Mouse (Mus musculus): Measurements from ENCODE around the gene Cabcoco1.
A peak's percentile ranks its signal among the peaks of the same experiment; 100 is the strongest.

Gene Cabcoco1

DNA sequence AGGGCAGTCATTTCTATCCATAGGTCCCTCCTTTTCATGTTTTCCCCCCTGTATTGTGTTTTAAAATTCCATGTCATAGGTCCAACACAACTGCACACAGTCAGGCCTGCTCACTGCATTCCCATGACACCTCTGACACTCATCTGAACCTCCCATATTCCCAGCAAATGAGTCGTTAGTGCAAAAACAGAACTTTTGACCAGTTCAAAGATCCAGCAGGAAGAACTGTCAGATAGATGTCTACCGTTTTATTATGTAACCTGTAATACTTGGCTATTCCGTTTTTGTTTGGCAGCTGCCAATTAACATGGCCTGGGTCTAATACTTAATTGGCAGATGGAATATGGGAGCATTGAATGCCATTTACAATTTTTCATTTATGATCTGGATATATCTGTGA is 34.0 kb downstream of the Cabcoco1 start:
- ATAC-seq (ENCODE audit: low TSS enrichment), result no peak

DNA sequence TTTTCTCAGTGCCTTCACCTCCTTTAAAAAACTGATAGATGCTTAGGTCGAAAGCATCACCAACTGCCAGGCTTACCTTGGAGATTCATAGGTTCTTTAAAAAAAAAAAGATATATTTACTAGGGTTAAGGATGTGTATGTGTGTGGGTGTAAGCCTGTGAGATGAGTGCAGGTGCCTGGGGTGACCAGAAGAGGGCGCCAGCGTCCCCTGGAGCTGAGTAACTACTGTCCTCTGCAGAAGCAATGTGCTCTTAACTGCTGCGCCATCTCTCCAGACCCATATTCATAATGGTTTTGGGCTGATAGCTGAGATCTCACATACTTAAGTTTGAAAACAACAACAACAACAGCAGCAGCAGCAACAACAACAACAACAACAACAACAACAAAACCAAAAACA is 35.5 kb downstream of the Cabcoco1 start:
- no peak for ATAC-seq (ENCODE audit: low TSS enrichment)

DNA sequence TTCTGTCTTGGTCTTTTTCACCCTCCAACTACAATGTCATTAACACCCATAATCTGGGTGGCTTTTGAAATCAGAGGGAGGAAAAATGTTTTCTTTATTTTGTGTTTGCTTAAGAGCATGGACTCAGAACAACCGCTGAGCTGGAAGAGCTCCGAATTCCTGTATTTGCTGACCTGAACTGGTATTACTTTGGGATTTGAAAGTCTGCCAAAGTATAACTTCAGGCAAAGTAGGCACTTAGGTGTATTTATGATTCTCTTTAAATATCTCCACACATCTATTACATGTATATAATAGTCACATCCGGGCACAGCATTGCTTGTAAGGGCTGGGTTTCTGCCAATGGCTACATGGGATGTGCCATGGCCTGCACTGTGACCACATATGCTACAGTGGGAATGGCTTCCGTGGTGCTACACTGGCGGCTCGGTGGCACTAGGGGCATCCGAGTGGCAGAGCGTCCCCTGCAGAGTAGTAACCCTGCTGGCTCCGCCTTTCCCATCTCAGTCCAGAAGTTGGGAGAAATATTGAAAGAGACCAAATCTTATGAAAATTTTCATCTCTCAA is 37.0 kb downstream of the Cabcoco1 start:
- ATAC-seq (ENCODE audit: low TSS enrichment), result no peak

DNA sequence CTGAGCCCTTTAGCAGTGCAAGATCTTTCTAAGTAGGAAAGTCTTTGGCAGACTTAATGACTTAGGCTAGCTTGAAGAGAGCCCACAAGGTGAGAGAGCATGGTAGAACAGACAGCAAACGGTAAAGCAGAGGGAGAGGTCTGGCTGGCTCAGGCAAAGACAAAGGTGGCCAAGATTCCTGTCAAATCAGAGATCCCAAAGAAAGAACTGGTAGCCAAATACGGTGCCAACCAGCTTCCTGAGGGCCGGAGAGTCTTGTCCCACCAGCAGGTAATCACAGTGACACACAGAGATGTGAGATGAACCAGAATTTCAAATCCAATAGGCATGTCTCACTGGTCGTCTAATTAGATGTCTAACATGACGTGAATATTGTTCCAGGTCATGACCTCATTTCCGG is 40.6 kb downstream of the Cabcoco1 start:
- no peak for ATAC-seq (ENCODE audit: low TSS enrichment)

DNA sequence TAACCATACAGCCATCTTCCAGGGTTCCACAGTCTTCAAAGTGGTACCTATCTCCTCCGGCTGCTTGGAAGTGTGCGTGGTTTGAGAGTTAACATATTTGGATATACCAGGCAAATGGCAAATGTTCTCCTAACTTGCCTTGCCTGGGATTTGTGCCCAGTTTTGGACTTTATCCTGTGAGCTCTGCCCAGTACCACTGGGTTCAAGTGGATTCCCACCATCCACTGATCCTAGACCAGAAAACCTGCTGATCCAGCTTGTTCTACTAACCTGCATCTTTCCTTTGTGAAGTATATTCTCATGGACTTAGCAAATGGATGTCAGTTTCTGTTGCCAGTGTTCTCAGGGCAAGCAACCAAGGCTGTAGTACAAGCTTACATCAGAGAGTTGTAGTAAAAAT is 46.5 kb downstream of the Cabcoco1 start:
- no peak for ATAC-seq (ENCODE audit: low TSS enrichment)

DNA sequence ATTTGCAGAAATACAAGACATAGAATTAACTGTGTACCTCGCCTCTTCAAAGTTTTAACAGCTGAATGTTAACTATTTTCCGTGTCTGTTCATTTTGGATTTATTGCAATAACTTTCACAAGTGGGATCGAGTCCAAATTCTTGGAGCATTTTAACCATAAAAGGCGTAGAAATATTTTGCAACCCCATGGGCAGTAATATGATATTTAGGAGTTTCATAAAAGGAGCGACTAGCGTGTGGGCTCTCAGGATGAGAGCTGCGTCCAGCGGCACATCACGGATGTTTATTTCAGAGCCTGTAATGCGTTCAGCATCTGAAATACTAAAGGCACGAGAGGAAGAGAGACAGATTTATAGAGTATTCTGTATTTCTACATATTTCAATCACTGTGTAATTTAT is 50.1 kb downstream of the Cabcoco1 start:
- no peak for ATAC-seq (ENCODE audit: low TSS enrichment)

DNA sequence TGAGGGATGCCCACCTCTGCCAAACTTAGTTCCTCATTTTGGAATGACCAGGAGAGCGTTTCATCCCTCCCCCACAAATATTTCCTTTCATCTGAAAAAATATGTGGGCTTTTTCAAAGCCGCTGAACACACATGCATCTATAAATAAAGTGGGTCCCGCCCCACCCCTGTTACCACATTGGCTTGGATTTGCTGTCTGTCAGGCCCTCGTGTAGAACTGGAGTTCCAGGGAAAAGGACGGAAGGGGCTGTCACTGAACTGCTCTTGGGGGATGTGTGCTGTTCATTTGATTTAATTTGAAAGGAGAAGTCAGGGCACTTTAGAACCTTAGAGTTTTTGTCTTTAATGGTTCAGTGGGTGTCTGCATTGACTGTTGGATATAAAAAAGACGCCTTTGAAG is 50.9 kb downstream of the Cabcoco1 start:
- no peak for ATAC-seq (ENCODE audit: low TSS enrichment)

DNA sequence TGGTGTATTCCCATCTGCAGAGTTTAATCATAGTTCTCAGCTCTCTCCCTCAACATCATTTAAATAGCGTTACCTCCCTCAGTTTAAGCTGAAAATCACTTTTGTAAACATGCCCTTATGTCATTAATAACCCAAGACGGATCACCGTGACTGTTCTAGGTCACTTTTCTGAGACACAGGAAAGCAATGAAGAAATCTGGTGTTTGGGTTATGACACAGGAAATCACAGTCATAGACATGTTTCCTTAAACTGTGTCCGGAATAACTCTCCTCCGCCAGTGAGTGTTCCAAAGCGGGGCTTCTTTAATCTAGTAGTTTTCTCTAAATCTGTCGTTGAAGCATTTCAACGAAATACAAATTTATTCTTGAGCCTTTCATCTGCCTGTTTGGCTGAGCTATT is 68.9 kb downstream of the Cabcoco1 start:
- ATAC-seq (ENCODE audit: low TSS enrichment), result no peak

DNA sequence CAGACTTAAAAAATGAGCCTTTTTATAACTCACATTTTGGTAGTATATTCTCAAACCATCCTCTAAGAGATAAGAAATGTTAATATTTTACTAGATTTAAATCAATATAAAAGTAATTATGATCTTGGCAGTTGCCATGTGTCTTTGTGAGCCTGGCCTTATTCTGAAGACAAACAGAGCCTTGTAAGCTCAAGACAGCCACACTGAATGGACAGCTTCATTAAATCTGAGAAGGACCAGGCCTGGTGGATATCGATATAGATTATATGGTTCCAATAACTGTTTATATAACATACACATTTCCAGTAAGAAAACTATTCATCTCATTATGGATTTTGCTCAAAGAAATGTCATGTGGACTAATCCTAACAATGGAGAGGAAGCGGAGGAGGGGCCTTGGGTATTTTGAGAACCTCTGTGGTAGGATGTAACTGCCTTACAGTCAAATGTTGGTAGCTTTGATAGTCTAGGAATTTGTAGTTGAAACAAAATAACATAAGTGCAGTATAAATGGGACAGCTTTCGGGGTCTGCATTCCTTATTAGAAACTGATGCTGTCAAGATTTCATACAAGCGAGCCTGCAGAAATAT is 75.9 kb downstream of the Cabcoco1 start:
- ATAC-seq (ENCODE audit: low TSS enrichment), result no peak

DNA sequence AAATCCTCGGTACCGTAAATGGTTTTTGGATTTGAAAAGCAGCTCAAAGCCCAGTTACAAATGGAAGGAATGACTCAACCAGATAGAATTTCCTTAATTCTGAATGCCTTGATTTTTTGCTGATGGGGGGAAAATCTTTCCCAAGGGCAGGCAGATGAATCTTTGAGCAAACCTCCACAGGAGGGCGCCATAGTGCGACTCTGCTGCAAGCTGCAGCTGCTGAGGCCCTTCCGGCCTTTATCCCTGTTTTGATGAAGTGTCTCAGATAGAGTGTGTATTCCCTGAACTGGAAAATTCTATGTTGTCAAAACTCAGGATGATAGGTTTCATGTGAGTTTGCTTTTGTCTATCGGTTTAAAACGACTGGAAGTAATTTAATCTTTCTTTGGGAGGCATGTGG is 76.8 kb downstream of the Cabcoco1 start:
- ATAC-seq (ENCODE audit: low TSS enrichment), result peak; percentile 95

DNA sequence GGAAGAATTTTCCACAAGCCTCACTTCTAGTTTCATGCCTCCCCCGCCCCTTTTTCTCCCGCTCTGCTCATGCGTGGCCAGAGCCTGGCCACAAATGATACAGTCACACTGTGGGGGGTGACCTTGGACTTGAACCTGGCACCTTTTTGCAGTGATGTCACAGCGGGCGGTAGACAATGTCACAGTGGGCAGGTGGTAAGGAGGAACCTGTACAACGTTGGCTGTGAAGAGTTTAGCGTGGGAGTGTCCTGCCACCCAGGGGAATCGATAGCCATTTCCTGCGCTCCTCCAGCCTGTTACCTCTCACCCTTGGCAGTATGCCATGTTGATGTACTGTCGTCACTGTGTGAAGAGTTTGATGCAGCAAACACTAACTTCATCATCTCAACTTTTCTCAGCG is 81.9 kb downstream of the Cabcoco1 start:
- no peak for ATAC-seq (ENCODE audit: low TSS enrichment)

DNA sequence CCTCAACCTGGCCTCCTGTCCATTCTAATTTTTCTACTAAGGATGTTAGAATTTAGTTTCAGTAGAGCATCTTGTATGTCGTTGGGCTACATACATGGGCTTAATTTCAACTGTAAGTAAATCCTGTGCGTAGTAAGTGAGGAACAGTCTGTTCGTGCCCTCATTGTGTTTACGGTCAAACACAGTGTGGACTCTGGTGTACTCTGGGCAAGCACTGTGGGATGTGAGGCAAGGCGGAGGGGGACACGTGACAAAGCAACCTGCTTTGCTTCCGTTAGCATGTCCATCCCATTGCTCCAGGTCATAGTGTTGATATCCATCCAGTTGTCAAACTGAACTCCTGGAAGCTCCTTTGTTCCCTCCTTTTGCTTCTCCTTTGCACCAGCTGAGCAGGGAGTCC is 84.7 kb downstream of the Cabcoco1 start:
- ATAC-seq (ENCODE audit: low TSS enrichment), result no peak

DNA sequence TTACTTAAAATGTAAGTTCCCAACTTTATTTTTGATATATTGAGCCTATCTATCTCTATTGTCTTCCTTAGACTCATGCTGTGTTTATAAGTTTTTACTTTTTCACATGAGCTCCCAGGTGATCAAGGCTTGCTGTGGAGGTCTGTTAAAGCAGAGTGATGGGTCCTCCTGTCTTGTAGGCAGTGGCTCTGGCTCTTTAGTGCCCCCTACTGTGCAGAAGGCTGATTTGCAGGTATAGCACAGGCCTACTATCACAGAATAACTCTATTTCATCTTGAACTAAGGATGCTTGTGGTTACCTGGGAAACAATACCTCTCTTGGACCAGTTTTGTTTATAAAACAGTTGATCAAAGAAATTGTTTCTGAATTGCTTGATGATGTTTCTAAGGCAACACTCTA is 87.2 kb downstream of the Cabcoco1 start:
- ATAC-seq (ENCODE audit: low TSS enrichment), result no peak

DNA sequence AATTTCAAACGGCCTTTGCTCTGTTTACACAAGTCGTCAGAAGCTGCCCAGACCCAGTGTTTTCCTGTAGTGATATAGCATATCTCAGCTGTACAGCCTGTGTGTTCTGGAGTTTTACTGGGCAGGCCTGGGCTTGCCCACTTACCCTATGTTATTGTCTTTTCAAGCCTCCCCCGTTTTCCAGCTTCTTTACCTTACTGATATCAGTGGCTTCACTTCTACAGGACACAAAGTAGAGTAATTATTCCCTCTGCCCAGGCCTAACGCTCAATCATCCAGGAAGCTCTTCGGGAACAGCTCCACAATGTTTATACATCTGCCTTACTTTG is 94.9 kb downstream of the Cabcoco1 start:
- ATAC-seq (ENCODE audit: low TSS enrichment), result no peak

DNA sequence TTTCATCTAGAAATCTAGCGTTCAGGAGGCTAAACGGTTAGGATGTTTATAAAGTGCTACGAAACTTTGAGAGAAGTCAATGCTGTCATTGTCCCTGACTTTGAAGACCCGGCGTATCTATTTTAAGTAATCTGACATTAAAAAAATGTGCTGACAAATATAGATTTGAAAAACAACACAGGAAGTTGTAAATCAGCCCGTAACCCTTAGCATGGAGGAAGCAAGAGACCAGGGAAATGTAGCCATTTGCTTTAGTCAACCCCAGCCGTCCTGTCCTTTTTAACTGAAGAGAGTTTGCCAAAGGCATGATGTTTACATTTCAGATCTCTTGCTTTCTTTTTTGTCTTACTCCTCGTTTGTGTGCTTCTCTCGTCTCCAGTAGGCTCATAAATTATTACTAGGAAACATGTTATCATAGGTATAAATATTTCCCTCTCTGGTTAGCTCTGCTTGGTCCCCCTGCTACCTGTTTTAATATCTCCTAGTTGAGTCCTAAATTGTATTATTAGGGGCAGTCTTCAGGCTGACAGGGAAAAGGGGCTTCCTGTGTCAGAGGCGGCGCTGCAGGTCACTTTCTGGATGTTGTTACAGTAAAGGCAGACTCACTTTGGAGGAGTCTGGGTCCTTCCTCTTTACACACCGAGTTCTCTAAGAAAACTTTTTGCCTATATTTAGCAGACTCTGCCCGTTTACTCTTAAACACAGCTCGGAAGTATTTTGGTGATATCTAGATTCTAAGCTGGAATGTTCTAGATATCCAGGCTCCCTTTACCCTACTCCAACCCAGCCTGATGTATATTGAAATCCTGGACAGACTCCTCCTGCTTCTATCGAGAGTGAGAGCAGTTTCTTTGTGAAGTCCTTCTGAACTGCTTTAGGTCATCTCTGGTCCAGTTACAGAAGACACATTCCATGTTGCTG is 95.6 kb downstream of the Cabcoco1 start:
- no peak for ATAC-seq (ENCODE audit: low TSS enrichment)

DNA sequence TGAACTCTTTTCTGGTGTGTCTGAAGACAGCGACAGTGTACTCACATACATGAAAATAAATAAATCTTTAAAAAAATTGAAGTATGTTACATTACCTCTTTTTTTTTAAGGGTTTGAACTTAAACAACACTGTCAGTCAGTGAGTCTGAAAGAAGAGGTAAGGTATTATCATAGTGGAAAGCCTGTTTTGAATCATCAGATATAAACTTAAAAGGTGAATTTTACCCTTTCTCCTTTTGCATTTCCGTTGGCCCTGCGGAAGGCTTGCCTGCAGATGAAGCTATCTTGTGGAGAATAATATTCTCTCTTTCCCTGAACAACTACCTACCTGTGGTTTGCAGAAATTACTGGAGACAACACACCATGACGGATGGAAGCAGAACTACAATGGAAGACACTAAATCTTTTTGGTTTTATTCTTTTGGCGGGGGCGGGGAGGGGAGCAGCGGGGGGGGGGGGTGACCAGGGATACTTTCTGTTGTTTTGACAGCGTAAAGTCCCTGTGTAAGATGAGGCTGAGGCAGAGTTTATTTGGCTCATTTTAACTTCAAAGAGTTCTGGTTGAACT is 96.4 kb downstream of the Cabcoco1 start:
- ATAC-seq (ENCODE audit: low TSS enrichment), result no peak

DNA sequence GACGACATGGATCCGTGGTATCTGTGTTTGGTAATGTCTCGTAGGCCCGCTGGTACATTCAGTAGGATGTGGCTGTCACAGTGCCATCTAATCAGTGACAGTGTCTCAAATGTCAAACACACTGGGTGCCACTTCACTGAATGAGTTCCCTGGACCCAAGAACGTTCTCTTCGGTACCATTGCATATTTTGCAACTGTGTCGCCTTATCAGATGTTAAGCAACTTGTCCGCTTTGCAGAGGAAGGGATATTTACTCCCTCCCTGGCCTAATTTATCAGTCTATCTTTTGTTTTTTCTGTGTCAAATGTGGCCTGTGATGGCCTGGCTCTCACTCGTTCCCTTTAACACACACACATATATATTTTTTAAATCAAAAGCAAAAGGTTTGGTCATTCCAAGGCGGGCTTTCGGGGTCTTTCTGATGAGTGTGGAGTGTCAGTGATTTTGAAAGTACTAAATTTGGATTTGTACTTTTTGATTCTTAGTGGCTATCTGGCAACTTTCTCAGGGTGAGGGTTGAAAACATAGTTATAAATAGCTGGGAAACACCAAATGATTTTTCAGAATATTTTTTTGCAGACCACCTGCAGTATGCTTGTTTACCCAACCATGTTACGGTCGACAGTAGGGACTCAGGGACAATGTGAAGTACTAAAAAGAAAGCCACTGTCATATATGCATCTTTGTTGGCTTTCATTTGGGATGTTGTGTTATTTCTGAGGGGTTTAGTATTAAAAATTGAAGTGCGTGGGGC is 97.2 kb downstream of the Cabcoco1 start:
- no peak for ATAC-seq (ENCODE audit: low TSS enrichment)

DNA sequence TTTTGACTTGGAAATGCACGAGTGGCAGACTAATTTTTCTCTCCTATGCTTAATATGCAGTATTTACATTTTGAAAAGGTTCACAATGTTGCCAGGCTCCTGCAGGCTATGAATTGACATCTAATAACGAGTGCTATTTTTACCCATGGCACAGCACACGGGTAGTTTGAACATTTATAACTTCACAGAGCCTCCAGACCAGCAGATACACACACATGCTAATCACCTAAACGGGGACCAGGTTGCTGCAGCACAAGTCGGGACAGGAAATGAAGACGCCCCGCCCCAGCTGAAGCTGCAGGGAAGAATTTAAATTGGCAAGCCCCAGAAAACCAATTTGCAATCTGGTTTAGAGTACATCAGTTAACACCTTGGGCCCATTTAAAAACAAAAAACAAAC is 98.6 kb downstream of the Cabcoco1 start:
- no peak for ATAC-seq (ENCODE audit: low TSS enrichment)

DNA sequence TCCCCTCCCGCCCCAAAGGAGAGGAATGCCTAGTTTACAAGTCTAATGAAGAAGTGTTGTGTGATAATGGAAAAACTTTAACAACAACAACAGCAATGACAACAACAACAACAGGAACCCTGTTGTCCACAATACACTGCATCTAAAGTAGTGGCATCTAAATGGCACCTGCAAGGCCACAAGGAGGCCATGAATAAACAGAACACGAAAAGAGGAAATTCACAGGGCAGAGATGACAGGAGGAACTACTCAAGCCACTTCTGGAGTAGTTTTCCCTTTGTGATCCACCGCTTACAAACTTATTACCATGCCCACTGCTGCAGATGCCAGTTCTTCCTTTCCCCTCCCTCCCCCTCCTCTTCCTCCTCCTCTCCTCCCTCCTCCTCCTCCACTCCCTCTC is 99.0 kb downstream of the Cabcoco1 start:
- ATAC-seq (ENCODE audit: low TSS enrichment), result no peak

DNA sequence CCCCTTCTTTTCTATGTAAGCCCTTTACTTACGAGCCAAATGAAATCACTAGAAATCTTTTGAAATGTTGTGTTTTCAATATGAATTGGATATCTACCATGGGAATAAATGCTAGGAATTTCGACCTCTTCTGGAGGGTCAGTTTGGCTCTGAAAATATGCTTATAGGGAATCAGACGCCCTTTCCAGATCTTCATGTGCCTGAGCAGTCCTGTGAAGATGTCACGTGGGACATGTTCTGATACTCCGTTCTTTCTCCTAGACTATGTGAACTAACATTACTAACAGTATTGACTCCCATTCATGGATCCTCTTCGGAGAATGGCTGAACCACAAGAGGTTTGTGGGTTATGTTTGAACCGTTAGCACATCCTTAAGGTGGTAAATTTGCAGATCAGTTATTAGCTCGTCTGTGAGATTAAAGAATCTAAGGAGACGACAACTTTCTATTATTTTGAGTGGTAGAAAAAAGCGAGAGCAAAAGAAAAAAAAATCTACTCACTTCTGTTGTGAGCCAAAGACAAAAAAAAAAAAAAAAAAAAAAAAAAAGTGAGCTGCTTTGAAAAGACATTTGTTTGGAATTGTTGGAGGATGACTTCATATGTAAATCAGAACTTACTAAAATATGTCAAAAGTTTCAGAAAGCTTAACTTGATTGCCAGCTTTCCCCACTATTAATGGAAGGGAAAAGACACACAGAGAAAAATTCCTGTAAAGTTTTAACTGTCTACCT is 99.6 kb downstream of the Cabcoco1 start:
- no peak for ATAC-seq (ENCODE audit: low TSS enrichment)

DNA sequence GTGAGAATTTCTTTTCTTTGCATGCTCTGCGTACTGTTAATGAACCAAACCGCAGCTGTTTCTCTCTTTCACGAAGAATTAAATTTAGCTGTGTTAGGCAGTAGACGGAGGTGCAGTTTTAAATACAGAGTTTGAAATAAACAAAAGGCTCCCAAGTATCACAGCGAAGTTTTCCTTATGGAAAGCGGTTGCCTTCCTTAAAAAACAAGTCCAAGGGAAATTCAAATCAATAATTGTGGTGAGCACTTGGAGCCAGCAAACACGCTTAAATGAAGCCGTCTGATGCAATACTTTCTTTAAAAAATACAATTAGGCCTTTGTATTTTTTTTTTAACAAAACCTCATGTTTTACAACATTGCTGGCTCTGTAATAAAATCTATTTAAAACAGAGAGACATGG is 101.2 kb downstream of the Cabcoco1 start:
- no peak for ATAC-seq (ENCODE audit: low TSS enrichment)

DNA sequence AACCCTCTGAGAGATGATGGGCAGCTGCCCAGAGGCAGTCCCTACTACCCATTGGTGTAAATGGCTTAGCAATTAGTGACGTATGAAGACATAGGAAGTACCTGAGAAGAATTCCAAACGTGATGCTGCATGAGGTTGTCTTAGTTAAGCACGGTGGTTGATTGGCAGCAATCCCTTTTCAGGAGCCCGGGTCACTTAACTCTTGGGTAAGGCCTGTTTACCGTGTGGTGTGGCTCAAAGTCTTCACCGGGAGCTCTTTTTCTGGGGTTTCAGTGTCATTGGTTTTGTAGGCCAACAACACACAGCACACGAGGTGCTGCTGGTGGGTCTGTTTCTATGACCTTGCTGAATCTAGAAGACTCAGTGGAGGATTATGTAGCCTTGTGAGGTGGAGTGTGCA is 105.9 kb downstream of the Cabcoco1 start:
- ATAC-seq (ENCODE audit: low TSS enrichment), result no peak

All from frontal cortex, adult (tissue).